Mouse (Mus musculus) kidney, adult 2 months (tissue): ENCODE measurements at regions not wholly inside any gene's neighbourhood (a gene's known extent, or its start where the extent isn't known, plus 50 kb on each side); places are given as distances from the start of the nearest gene placed in this dataset.

ENCODE experiments used
- CTCF ChIP-seq: fragments of 200-500 bp; conservative IDR thresholded peaks from 2 replicates; pipeline ENCODE4 v1.5.1; 2011; ENCODE audit warnings: low read depth, mild to moderate bottlenecking, control low read depth, low read length, moderate library complexity, mixed read lengths; ENCODE audit not compliant: insufficient read depth, insufficient read length
- POLR2A ChIP-seq: fragments of 200-500 bp; IDR thresholded peaks from one replicate; pipeline ENCODE4 v1.6.1; 2011; ENCODE audit warnings: low read depth, low read length, control low read depth

GRCm38 (mm10) chr2:74981856-74982255, 156.3 kb downstream of the Mtx2 start:
- TF ChIP-seq CTCF (no peak), POLR2A (no peak)
